Comparison of ENCODE assay signal across 10 mouse cellular contexts in genomic region chr11:109358549-109358948, GRCm38 (mm10). TPM values are rescaled to one million over a fixed set of nuclear protein-coding genes. Genes with fewer than 3 reads are reported as not detected.
DNase-seq lines count a peak whose midpoint lies in the region; ATAC-seq and TF ChIP-seq lines count a peak whose summit lies in the region.
"Had no signal": no experiment of that assay in that cellular context is flagged by ENCODE, and none has a peak within 500 bp of the region (broad histone marks: within the 10 kb centered on the region; RNA-seq: fewer than 3 reads in every experiment).

No protein-coding gene starts in this region.

- DNase-seq in frontal cortex, postnatal 25 days (ENCODE audit: low spot score in 2 of 2): no peak
- DNase-seq in lung, postnatal 0 days (ENCODE audit: low spot score): peak; percentile 71
- no peak for DNase-seq in lung, adult 2 months
- DNase-seq in frontal cortex, adult 2 months (ENCODE audit: extremely low spot score in 1 of 2, low spot score in 1 of 2): peak; percentile 50 to 59
- DNase-seq in spleen, postnatal 14 days (ENCODE audit: low spot score in 2 of 2): no peak
- no peak for DNase-seq in thymus, postnatal 14 days

- H3K27me3 ChIP-seq in lung, postnatal 0 days (replicated peaks; ENCODE audit: insufficient read depth, low read length): no peaks in the 10 kb centered on the region

- no peaks in the 10 kb centered on the region for H3K36me3 ChIP-seq in lung, postnatal 0 days (ENCODE audit: insufficient read depth, low read length)

- H3K4me1 ChIP-seq in lung, postnatal 0 days (ENCODE audit: insufficient read depth, low read depth, low read length): peaks cover 16% of the 10 kb centered on the region; the same call in 1 of the 2 replicates
- peaks cover 14% of the 10 kb centered on the region for H3K4me1 ChIP-seq in lung, adult 2 months (ENCODE audit: control insufficient read depth, insufficient read depth, low read length)
- H3K4me1 ChIP-seq in olfactory bulb, adult 2 months (ENCODE audit: control insufficient read depth, insufficient read depth, low read length): peaks cover 13% of the 10 kb centered on the region

- TF ChIP-seq POLR2A in lung, adult 2 months (IDR thresholded peaks at IDR 0.05; ENCODE audit: borderline replicate concordance, extremely low read depth, low read depth, low read length): no peak
- TF ChIP-seq POLR2A in olfactory bulb, adult 2 months (IDR thresholded peaks at IDR 0.05; ENCODE audit: insufficient read depth, low read depth, low read length): no peak

- H3K27ac ChIP-seq in lung, postnatal 0 days (ENCODE audit: low read length): peak overlapping the region; percentile 73
- H3K27ac ChIP-seq in olfactory bulb, adult 2 months (ENCODE audit: insufficient read depth, low read depth, low read length): peak overlapping the region; percentile 38; the same call in 1 of the 2 replicates

- no peak overlapping the region for H3K4me2 ChIP-seq in lung, postnatal 0 days (replicated peaks; ENCODE audit: low read depth, low read length)

- 0 out of 2 replicates have a peak, but pooled peaks have one; percentile 9 for TF ChIP-seq EP300 in lung, postnatal 0 days (IDR thresholded peaks at IDR 0.05)

- no peak overlapping the region for H3K9ac ChIP-seq in lung, postnatal 0 days (replicated peaks; ENCODE audit: low read depth)

- TF ChIP-seq CTCF in lung, postnatal 0 days (IDR thresholded peaks at IDR 0.05): no peak; the same call in 1 of the 2 replicates
- TF ChIP-seq CTCF in lung, adult 2 months (IDR thresholded peaks at IDR 0.05; ENCODE audit: insufficient read depth, low read length): no peak
- TF ChIP-seq CTCF in olfactory bulb, adult 2 months (IDR thresholded peaks at IDR 0.05; ENCODE audit: insufficient read depth, low read depth, low read length): no peak

- ATAC-seq in frontal cortex, adult (ENCODE audit: low TSS enrichment): peak; percentile 14; the same call in 1 of the 2 replicates
- ATAC-seq in lung, postnatal 0 days: no peak

- no peaks in the 10 kb centered on the region for H3K9me3 ChIP-seq in lung, postnatal 0 days (ENCODE audit: low read length)

- no peak overlapping the region for H3K4me3 ChIP-seq in lung, postnatal 0 days (ENCODE audit: low read depth, low read length)
- no peak overlapping the region for H3K4me3 ChIP-seq in lung, adult 2 months (replicated peaks; ENCODE audit: extremely low read depth, low read depth, low read length)
- no peak overlapping the region for H3K4me3 ChIP-seq in olfactory bulb, adult 2 months (ENCODE audit: insufficient read depth, low read depth, low read length)

- 39% methylated on average over 3 of the region's 3 CpGs for WGBS in lung, postnatal 0 days
- 34% methylated on average over 3 of the region's 3 CpGs for WGBS in lung, adult 2 months
- WGBS in olfactory bulb, adult 2 months: 40% methylated on average over 3 of the region's 3 CpGs

RNA-seq across cellular contexts. Expression of gene Gna13, which starts 4.1 kb away (rescaled TPM):
- 57.7 and 69.7 TPM in 2 replicates for polyA plus RNA-seq in lung, postnatal 0 days (2015; fragmentation: Nextera tagmentation; extraction: Ambion mirVana)
- 39.3 and 42.6 TPM in 2 replicates for polyA plus RNA-seq in lung, adult 2 months (2012; rRNA removed)
- 31.8 and 33.0 TPM in 2 replicates for polyA plus RNA-seq in frontal cortex, adult 2 months (2012; rRNA removed)
- polyA plus RNA-seq in olfactory bulb, adult 2 months (2012; ENCODE audit: insufficient read depth, insufficient read length, low replicate concordance, missing spikeins): not detected in 2 replicates

RNA-seq across cellular contexts. Expression of gene 9930022D16Rik, which starts 55.2 kb away (rescaled TPM):
- polyA plus RNA-seq in lung, postnatal 0 days (2015; fragmentation: Nextera tagmentation; extraction: Ambion mirVana): 0.07 TPM in 1 of 2 replicates, not detected in the other
- polyA plus RNA-seq in lung, adult 2 months (2012; rRNA removed): not detected in 2 replicates
- polyA plus RNA-seq in frontal cortex, adult 2 months (2012; rRNA removed): 0.06 TPM in 1 of 2 replicates, not detected in the other
- polyA plus RNA-seq in olfactory bulb, adult 2 months (2012; ENCODE audit: insufficient read depth, insufficient read length, low replicate concordance, missing spikeins): not detected in 2 replicates
- polyA plus RNA-seq: cerebellum, adult 2 months; liver, embryonic 16.5 days had no signal

Comparison
In these comparisons a context has a peak if more than half of its experiments do, and no peak if none do; other contexts are left out.
1. DNase-seq: peak in lung, postnatal 0 days (single experiment) and frontal cortex, adult 2 months (2 of 2); none in frontal cortex, postnatal 25 days (0 of 2), lung, adult 2 months (single experiment), spleen, postnatal 14 days (0 of 2) and thymus, postnatal 14 days (single experiment).